Mouse (Mus musculus): Measurements from ENCODE around the gene Runx1. TPM values are rescaled to one million over a fixed set of nuclear protein-coding genes. Genes with fewer than 3 reads are reported as not detected.

Gene Runx1
- polyA plus RNA-seq, 1 experiment = 87.4 TPM

GRCm38 (mm10) chr16:92864191-92864590 is 38.2 kb upstream of the Runx1 start:
- Histone ChIP-seq H3K27me3 (ENCODE audit: control insufficient read depth, insufficient read depth, low read length) (no peaks in the 10 kb centered on the region), H3K36me3 (ENCODE audit: control insufficient read depth, insufficient read depth, low read length) (no peaks in the 10 kb centered on the region), H3K4me3 (ENCODE audit: control insufficient read depth, insufficient read depth, low read length) (no peak overlapping the region), H3K27ac (ENCODE audit: control insufficient read depth, insufficient read depth, low read length) (no peak overlapping the region), H3K4me1 (replicated peaks; ENCODE audit: control insufficient read depth, insufficient read depth, low read length) (peaks cover 20% of the 10 kb centered on the region)
- DNase-seq = no peak
- TF ChIP-seq POLR2A (IDR thresholded peaks at IDR 0.05; ENCODE audit: control insufficient read depth, extremely low read depth, insufficient read depth, low read length, poor library complexity) = no peak
- no peak for TF ChIP-seq CTCF (IDR thresholded peaks at IDR 0.05; ENCODE audit: borderline replicate concordance, control insufficient read depth, extremely low read depth, insufficient read depth, low read length, poor library complexity)
- WGBS = 59% methylated on average over 2 of the region's 2 CpGs

DNA sequence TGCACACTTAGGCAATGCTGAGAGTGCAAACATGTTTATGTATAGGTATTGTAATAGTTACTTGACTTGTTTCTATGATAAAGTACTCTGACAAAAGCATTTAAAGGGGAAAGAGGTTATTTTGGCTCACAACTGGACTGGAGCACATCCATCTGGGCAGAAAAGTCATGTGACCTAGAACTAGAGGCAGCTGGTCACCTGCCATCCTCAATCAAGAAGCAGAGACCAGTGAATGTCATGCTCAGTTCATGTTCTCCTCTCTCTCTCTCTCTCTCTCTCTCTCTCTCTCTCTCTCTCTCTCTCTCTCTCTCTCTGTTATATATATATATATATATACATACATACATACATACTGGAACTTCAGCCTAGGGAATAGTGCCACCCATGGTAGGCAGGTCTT is 37.2 kb upstream of the Runx1 start:
- Histone ChIP-seq H3K27me3 (ENCODE audit: control insufficient read depth, insufficient read depth, low read length) (no peaks in the 10 kb centered on the region), H3K27ac (ENCODE audit: control insufficient read depth, insufficient read depth, low read length) (no peak overlapping the region), H3K4me3 (ENCODE audit: control insufficient read depth, insufficient read depth, low read length) (no peak overlapping the region), H3K36me3 (ENCODE audit: control insufficient read depth, insufficient read depth, low read length) (no peaks in the 10 kb centered on the region), H3K4me1 (replicated peaks; ENCODE audit: control insufficient read depth, insufficient read depth, low read length) (peaks cover 16% of the 10 kb centered on the region)
- DNase-seq = no peak
- TF ChIP-seq POLR2A (IDR thresholded peaks at IDR 0.05; ENCODE audit: control insufficient read depth, extremely low read depth, insufficient read depth, low read length, poor library complexity) (no peak), CTCF (IDR thresholded peaks at IDR 0.05; ENCODE audit: borderline replicate concordance, control insufficient read depth, extremely low read depth, insufficient read depth, low read length, poor library complexity) (no peak)

DNA sequence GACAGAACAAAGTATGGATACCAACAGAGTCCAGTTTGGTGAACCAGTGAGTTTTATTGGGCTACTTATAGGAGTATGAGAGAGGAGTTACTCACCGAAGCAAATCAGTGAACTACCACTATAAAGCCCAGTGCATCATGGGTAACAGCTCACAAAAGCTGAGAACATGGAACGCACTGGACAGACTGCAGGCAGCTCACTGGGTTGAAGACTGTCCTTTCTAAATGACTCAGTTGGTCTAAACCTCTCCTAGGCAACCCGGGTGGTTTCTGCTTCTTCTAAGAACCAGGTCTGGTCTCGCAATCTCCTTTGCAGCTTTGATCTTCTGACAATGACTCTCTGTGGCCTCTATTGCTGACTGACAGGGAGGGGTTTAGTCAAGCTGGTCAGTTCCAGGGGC is 36.5 kb upstream of the Runx1 start:
- Histone ChIP-seq H3K36me3 (ENCODE audit: control insufficient read depth, insufficient read depth, low read length) (no peaks in the 10 kb centered on the region), H3K4me3 (ENCODE audit: control insufficient read depth, insufficient read depth, low read length) (no peak overlapping the region), H3K27ac (ENCODE audit: control insufficient read depth, insufficient read depth, low read length) (no peak overlapping the region), H3K27me3 (ENCODE audit: control insufficient read depth, insufficient read depth, low read length) (no peaks in the 10 kb centered on the region), H3K4me1 (replicated peaks; ENCODE audit: control insufficient read depth, insufficient read depth, low read length) (peaks cover 9% of the 10 kb centered on the region)
- WGBS = 88% methylated on average over 4 of the region's 4 CpGs
- no peak for DNase-seq
- TF ChIP-seq CTCF (IDR thresholded peaks at IDR 0.05; ENCODE audit: borderline replicate concordance, control insufficient read depth, extremely low read depth, insufficient read depth, low read length, poor library complexity) = no peak
- no peak for TF ChIP-seq POLR2A (IDR thresholded peaks at IDR 0.05; ENCODE audit: control insufficient read depth, extremely low read depth, insufficient read depth, low read length, poor library complexity)

DNA sequence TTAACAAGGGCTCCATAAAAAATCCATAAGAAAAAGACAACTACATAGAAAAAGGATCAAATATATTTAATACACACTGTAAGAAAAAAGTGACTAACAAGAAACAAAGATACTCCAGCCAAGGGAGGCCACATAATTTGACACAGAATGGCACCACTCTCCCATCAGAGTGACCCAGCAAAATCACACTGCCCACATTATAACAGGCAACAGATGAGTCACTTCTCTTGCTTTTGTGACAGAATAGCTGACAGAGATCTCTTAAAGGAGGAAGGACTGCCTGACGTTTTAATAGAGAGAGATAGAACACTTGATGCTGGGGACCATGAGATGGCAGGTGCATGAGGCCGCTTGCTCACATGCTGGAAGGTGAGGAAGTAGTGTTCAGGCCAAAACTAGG is 35.6 kb upstream of the Runx1 start:
- H3K4me3 ChIP-seq (ENCODE audit: control insufficient read depth, insufficient read depth, low read length) = no peak overlapping the region

GRCm38 (mm10) chr16:92860649-92861048 is 34.7 kb upstream of the Runx1 start:
- no peak for TF ChIP-seq POLR2A (IDR thresholded peaks at IDR 0.05; ENCODE audit: control insufficient read depth, extremely low read depth, insufficient read depth, low read length, poor library complexity)
- no peak for TF ChIP-seq CTCF (IDR thresholded peaks at IDR 0.05; ENCODE audit: borderline replicate concordance, control insufficient read depth, extremely low read depth, insufficient read depth, low read length, poor library complexity)
- Histone ChIP-seq H3K27me3 (ENCODE audit: control insufficient read depth, insufficient read depth, low read length) (no peaks in the 10 kb centered on the region), H3K36me3 (ENCODE audit: control insufficient read depth, insufficient read depth, low read length) (no peaks in the 10 kb centered on the region), H3K4me3 (ENCODE audit: control insufficient read depth, insufficient read depth, low read length) (no peak overlapping the region), H3K4me1 (replicated peaks; ENCODE audit: control insufficient read depth, insufficient read depth, low read length) (0 out of 2 replicates have a peak, but pooled peaks cover 4% of the 10 kb centered on the region), H3K27ac (ENCODE audit: control insufficient read depth, insufficient read depth, low read length) (no peak overlapping the region)
- DNase-seq = no peak
- 92% methylated on average over 1 of the region's 1 CpGs for WGBS

More for the DNA sequence above, 35.6 kb upstream of the Runx1 start:
- H3K36me3 ChIP-seq (ENCODE audit: control insufficient read depth, insufficient read depth, low read length) = no peaks in the 10 kb centered on the region
- H3K27me3 ChIP-seq (ENCODE audit: control insufficient read depth, insufficient read depth, low read length) = no peaks in the 10 kb centered on the region
- DNase-seq = no peak
- WGBS = 65% methylated on average over 2 of the region's 2 CpGs
- H3K27ac ChIP-seq (ENCODE audit: control insufficient read depth, insufficient read depth, low read length) = no peak overlapping the region
- TF ChIP-seq CTCF (IDR thresholded peaks at IDR 0.05; ENCODE audit: borderline replicate concordance, control insufficient read depth, extremely low read depth, insufficient read depth, low read length, poor library complexity) = no peak
- no peak for TF ChIP-seq POLR2A (IDR thresholded peaks at IDR 0.05; ENCODE audit: control insufficient read depth, extremely low read depth, insufficient read depth, low read length, poor library complexity)
- H3K4me1 ChIP-seq (replicated peaks; ENCODE audit: control insufficient read depth, insufficient read depth, low read length) = 0 out of 2 replicates have a peak, but pooled peaks cover 4% of the 10 kb centered on the region

- Histone ChIP-seq H3K27ac (ENCODE audit: control insufficient read depth, insufficient read depth, low read length) (no peak overlapping the region), H3K27me3 (ENCODE audit: control insufficient read depth, insufficient read depth, low read length) (no peaks in the 10 kb centered on the region), H3K4me1 (replicated peaks; ENCODE audit: control insufficient read depth, insufficient read depth, low read length) (peaks cover 14% of the 10 kb centered on the region), H3K4me3 (ENCODE audit: control insufficient read depth, insufficient read depth, low read length) (no peak overlapping the region), H3K36me3 (ENCODE audit: control insufficient read depth, insufficient read depth, low read length) (no peaks in the 10 kb centered on the region)
- TF ChIP-seq CTCF (IDR thresholded peaks at IDR 0.05; ENCODE audit: borderline replicate concordance, control insufficient read depth, extremely low read depth, insufficient read depth, low read length, poor library complexity) (no peak), POLR2A (IDR thresholded peaks at IDR 0.05; ENCODE audit: control insufficient read depth, extremely low read depth, insufficient read depth, low read length, poor library complexity) (no peak)
- no peak for DNase-seq
- WGBS = 93% methylated on average over 3 of the region's 3 CpGs
These were observed 30.8 kb upstream of the Runx1 start for GRCm38 (mm10) chr16:92856779-92857178.

DNA sequence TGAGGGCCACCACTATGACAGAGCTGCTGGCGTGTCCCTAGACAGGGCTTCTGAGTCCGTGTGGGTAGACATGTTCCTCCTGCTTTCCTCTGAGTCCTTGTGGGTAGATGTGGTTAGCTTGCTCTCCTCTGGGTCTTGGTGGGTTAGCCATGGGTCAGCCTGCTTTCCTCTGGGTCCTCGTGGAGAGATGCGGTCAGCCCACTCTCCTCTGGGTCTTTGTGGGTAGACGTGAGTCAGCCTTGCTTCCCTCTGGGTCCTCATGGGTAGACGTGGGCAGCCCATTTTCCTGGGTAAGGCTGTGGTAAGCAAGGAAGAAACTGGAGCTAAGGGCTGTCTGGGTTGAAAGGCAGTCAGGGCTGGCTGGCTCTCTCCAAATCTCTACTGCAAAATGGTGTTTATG is 26.3 kb upstream of the Runx1 start:
- H3K27ac ChIP-seq (ENCODE audit: control insufficient read depth, insufficient read depth, low read length) = no peak overlapping the region
- H3K4me1 ChIP-seq (replicated peaks; ENCODE audit: control insufficient read depth, insufficient read depth, low read length) = peaks cover 14% of the 10 kb centered on the region
- no peak overlapping the region for H3K4me3 ChIP-seq (ENCODE audit: control insufficient read depth, insufficient read depth, low read length)
- TF ChIP-seq POLR2A (IDR thresholded peaks at IDR 0.05; ENCODE audit: control insufficient read depth, extremely low read depth, insufficient read depth, low read length, poor library complexity) = no peak
- TF ChIP-seq CTCF (IDR thresholded peaks at IDR 0.05; ENCODE audit: borderline replicate concordance, control insufficient read depth, extremely low read depth, insufficient read depth, low read length, poor library complexity) = no peak
- H3K36me3 ChIP-seq (ENCODE audit: control insufficient read depth, insufficient read depth, low read length) = no peaks in the 10 kb centered on the region
- DNase-seq = no peak
- 82% methylated on average over 6 of the region's 6 CpGs for WGBS
- no peaks in the 10 kb centered on the region for H3K27me3 ChIP-seq (ENCODE audit: control insufficient read depth, insufficient read depth, low read length)
